ENCODE assay signal across 19 mouse cellular contexts in the genomic region with DNA sequence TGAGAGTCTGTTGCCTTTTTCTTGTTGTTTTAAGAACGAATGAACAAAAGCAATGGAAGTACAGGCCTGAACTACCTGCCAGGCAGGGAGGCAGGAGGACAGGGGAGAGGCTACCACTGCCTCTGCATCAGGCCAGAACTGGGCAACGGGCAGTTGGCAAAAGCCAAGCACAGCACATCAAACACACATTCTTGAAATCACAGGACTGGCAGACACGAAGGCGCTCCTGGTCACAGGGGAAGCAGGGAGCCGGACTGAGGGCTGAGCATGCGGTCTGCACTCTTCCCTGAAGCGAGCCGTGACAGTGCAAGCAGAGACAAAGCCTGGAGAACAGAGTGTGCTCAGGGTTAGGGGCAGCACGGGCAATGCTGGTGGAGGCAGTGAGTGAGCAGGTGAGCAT. TPM values are rescaled to one million over a fixed set of nuclear protein-coding genes. Genes with fewer than 3 reads are reported as not detected.
A peak's percentile ranks its signal among the peaks of the same experiment; 100 is the strongest.
DNase-seq lines count a peak whose midpoint lies in the region; ATAC-seq and TF ChIP-seq lines count a peak whose summit lies in the region.
"Had no signal": no experiment of that assay in that cellular context is flagged by ENCODE, and none has a peak within 500 bp of the region (broad histone marks: within the 10 kb centered on the region; RNA-seq: fewer than 3 reads in every experiment).

No protein-coding gene starts in this region.

- H3K36me3 ChIP-seq in kidney, adult 2 months (ENCODE audit: control insufficient read depth, insufficient read depth, low read length) = no peaks in the 10 kb centered on the region
- peaks cover 73% of the 10 kb centered on the region for H3K36me3 ChIP-seq in kidney, embryonic 15.5 days
- peaks cover 97% of the 10 kb centered on the region for H3K36me3 ChIP-seq in megakaryocyte, embryonic 14.5 days (replicated peaks; ENCODE audit: low read length)

- intact Hi-C loops in heart, postnatal 25 days (cut with DNase I) = no loop called here
- intact Hi-C loops in left cerebral cortex, adult 2 months (cut with DNase I) = loop anchor here (5.0 kb wide), 2 partner anchors 72 to 122 kb away; partner anchors contain the start of gene Ggt5

- ATAC-seq in kidney, embryonic 15.5 days (replicated peaks; ENCODE audit: low FRiP score) = no peak
- no peak for ATAC-seq in megakaryocyte, adult 5-6 weeks (ENCODE audit: poor library complexity, severe bottlenecking)
- ATAC-seq: inflammation-experienced regulatory T-cells, adult 6 months had no signal

- no peaks in the 10 kb centered on the region for H3K9me3 ChIP-seq in kidney, embryonic 15.5 days (replicated peaks)
- H3K9me3 ChIP-seq in megakaryocyte, embryonic 14.5 days = no peaks in the 10 kb centered on the region
- H3K9me3 ChIP-seq: embryonic facial prominence, embryonic 12.5 days; heart, embryonic 15.5 days; hindbrain, embryonic 13.5 days; limb, embryonic 15.5 days; midbrain, embryonic 15.5 days; stomach, embryonic 15.5 days had no signal

- WGBS in kidney, adult 2 months = 75% methylated on average over 9 of the region's 9 CpGs
- WGBS in kidney, embryonic 15.5 days = 90% methylated on average over 9 of the region's 9 CpGs

- H3K4me3 ChIP-seq in kidney, adult 2 months (ENCODE audit: insufficient read depth, low read depth, low read length) = no peak overlapping the region
- H3K4me3 ChIP-seq in kidney, embryonic 15.5 days (replicated peaks) = no peak overlapping the region
- peak overlapping the region; percentile 47 for H3K4me3 ChIP-seq in megakaryocyte, embryonic 14.5 days (replicated peaks)
- no peak overlapping the region for H3K4me3 ChIP-seq in left cerebral cortex, adult 2 months
- H3K4me3 ChIP-seq: embryonic facial prominence, embryonic 12.5 days; heart, embryonic 15.5 days; hindbrain, embryonic 13.5 days; limb, embryonic 15.5 days; midbrain, embryonic 15.5 days; stomach, embryonic 15.5 days had no signal

- H3K27ac ChIP-seq in kidney, adult 2 months (ENCODE audit: insufficient read depth, low read depth, low read length) = no peak overlapping the region
- H3K27ac ChIP-seq in kidney, embryonic 15.5 days = no peak overlapping the region
- no peak overlapping the region for H3K27ac ChIP-seq in left cerebral cortex, adult 2 months
- H3K27ac ChIP-seq: embryonic facial prominence, embryonic 12.5 days; heart, embryonic 15.5 days; hindbrain, embryonic 13.5 days; limb, embryonic 15.5 days; midbrain, embryonic 15.5 days; stomach, embryonic 15.5 days had no signal

- H3K4me2 ChIP-seq in kidney, embryonic 15.5 days = no peak overlapping the region
- H3K4me2 ChIP-seq: embryonic facial prominence, embryonic 12.5 days; heart, embryonic 15.5 days; hindbrain, embryonic 13.5 days; limb, embryonic 15.5 days; lung, embryonic 14.5 days; midbrain, embryonic 15.5 days; stomach, embryonic 15.5 days had no signal

- no peak for TF ChIP-seq CTCF in kidney, adult 2 months (conservative IDR thresholded peaks at IDR 0.05; ENCODE audit: insufficient read depth, insufficient read length, low read depth, low read length)
- TF ChIP-seq CTCF in left cerebral cortex, adult 2 months (IDR thresholded peaks at IDR 0.05) = no peak

- no peak for TF ChIP-seq POLR2A in kidney, adult 2 months (IDR thresholded peaks at IDR 0.05; ENCODE audit: low read depth, low read length)

- H3K4me1 ChIP-seq in kidney, adult 2 months (ENCODE audit: control insufficient read depth, insufficient read depth, low read length) = peaks cover 11% of the 10 kb centered on the region; the same call in 1 of the 2 replicates
- peaks cover 3% of the 10 kb centered on the region; the same call in 1 of the 2 replicates for H3K4me1 ChIP-seq in kidney, embryonic 15.5 days
- H3K4me1 ChIP-seq in megakaryocyte, embryonic 14.5 days = peaks cover 51% of the 10 kb centered on the region

- no peaks in the 10 kb centered on the region for H3K27me3 ChIP-seq in kidney, adult 2 months (replicated peaks; ENCODE audit: control insufficient read depth, insufficient read depth, low read length)
- H3K27me3 ChIP-seq in kidney, embryonic 15.5 days = no peaks in the 10 kb centered on the region
- H3K27me3 ChIP-seq in megakaryocyte, embryonic 14.5 days (replicated peaks) = no peaks in the 10 kb centered on the region
- H3K27me3 ChIP-seq: embryonic facial prominence, embryonic 12.5 days; heart, embryonic 15.5 days; hindbrain, embryonic 13.5 days; limb, embryonic 15.5 days; midbrain, embryonic 15.5 days; stomach, embryonic 15.5 days had no signal

- DNase-seq in heart, adult 11 months = peak; percentile 97
- DNase-seq in heart, postnatal 25 days (ENCODE audit: low spot score) = no peak
- peak; percentile 72 for DNase-seq in kidney, adult 2 months
- peak; percentile 25 to 74 for DNase-seq in kidney, postnatal 25 days
- DNase-seq in left cerebral cortex, adult 2 months (ENCODE audit: extremely low spot score in 1 of 2, low spot score in 2 of 2) = no peak
- DNase-seq: gastrocnemius, postnatal 36 days; layer of hippocampus, adult 9-11 months had no signal

- no peak overlapping the region for H3K9ac ChIP-seq in kidney, embryonic 15.5 days
- H3K9ac ChIP-seq: embryonic facial prominence, embryonic 12.5 days; forebrain, postnatal 0 days; heart, embryonic 15.5 days; hindbrain, embryonic 13.5 days; limb, embryonic 15.5 days; lung, embryonic 14.5 days; midbrain, embryonic 15.5 days; stomach, embryonic 15.5 days had no signal

RNA-seq across cellular contexts. Expression of gene Cabin1, which starts 54.9 kb away (rescaled TPM):
- total RNA-seq in heart, postnatal 25 days (2021) = 10 to 100 TPM; 19.6 to 22.6 TPM
- polyA plus RNA-seq in kidney, adult 2 months (2012; rRNA removed) = 24.6 and 27.3 TPM in 2 replicates
- polyA plus RNA-seq in kidney, embryonic 15.5 days (2015; fragmentation: Nextera tagmentation; extraction: Ambion mirVana) = 35.1 and 37.8 TPM in 2 replicates
- 31.2 and 49.1 TPM in 2 replicates for polyA plus RNA-seq in megakaryocyte, embryonic 14.5 days (2012; ENCODE audit: insufficient read depth, low replicate concordance)
- total RNA-seq in megakaryocyte, adult 5-6 weeks (2015) = 23.7 and 24.0 TPM in 2 replicates
- total RNA-seq in megakaryocyte, adult 5-6 weeks (2017) = 19.4 and 20.7 TPM in 2 replicates
- total RNA-seq in left cerebral cortex, adult 2 months (2021) = 10 to 100 TPM; 78.0 to 79.3 TPM

Comparison
In these comparisons a context has a peak if more than half of its experiments do, and no peak if none do; other contexts are left out.
1. DNase-seq: peak in heart, adult 11 months (single experiment), kidney, adult 2 months (single experiment) and kidney, postnatal 25 days (2 of 2); none in heart, postnatal 25 days (single experiment) and left cerebral cortex, adult 2 months (0 of 2).